Comparison of ENCODE assay signal across 12 mouse cellular contexts in the genomic region with DNA sequence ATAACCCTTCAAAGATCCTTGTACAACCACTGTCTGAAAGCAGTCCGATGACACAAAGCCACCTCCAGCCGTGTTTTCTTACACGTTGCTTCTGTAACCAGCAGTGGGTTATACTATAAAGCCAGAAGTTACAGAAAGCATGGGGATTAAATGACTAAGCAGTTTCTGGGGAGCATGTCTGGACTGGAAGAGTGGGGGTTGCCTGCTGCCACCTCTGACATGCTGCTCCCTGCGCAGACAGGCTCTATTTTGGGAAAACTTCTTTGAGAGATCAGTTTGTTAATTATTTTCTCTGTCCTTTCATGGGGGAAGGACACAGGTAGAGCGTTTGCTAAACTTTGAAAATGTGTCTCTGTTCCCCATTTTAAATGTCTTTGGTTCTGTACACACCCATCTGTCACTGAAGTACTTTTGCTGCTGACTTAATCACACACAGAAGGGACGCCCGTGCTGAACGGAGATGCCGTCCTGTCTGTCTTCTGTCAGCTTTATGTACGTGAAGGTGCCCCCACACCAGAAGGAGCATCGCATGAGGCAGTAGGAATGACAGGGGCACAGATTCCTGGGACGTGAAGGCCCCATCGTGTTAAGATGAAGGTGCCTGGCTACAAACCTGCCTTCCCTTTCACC. TPM values are rescaled to one million over a fixed set of nuclear protein-coding genes. Genes with fewer than 3 reads are reported as not detected.
DNase-seq lines count a peak whose midpoint lies in the region; ATAC-seq lines count a peak whose summit lies in the region.
"Had no signal": no experiment of that assay in that cellular context is flagged by ENCODE, and none has a peak within 500 bp of the region (broad histone marks: within the 10 kb centered on the region; RNA-seq: fewer than 3 reads in every experiment).

No protein-coding gene starts in this region.

- peak; percentile 25; the same call in 1 of the 2 replicates for ATAC-seq in frontal cortex, adult (ENCODE audit: low TSS enrichment)
- ATAC-seq in heart, embryonic 16.5 days (replicated peaks; ENCODE audit: extremely low read depth, insufficient read depth, low FRiP score): peak; percentile 60; the same call in 1 of the 2 replicates
- ATAC-seq in cerebellum, adult (ENCODE audit: insufficient number of reproducible peaks, low FRiP score, low TSS enrichment): no peak
- ATAC-seq: intestine, embryonic 15.5 days had no signal

- peaks cover 11% of the 10 kb centered on the region for H3K4me1 ChIP-seq in heart, embryonic 16.5 days (ENCODE audit: control insufficient read depth, insufficient read depth, low read length)
- H3K4me1 ChIP-seq: intestine, embryonic 15.5 days; midbrain, embryonic 12.5 days had no signal

- peak overlapping the region; percentile 66 for H3K4me2 ChIP-seq in heart, embryonic 16.5 days (ENCODE audit: low read depth, low read length)
- H3K4me2 ChIP-seq: intestine, embryonic 15.5 days; midbrain, embryonic 12.5 days had no signal

- DNase-seq in frontal cortex, adult 2 months (ENCODE audit: extremely low spot score in 1 of 2, low spot score in 1 of 2): no peak
- peak; percentile 54 for DNase-seq in brain, adult 2 months (ENCODE audit: low read depth, low spot score)
- DNase-seq in liver: peak; percentile 28
- no peak for DNase-seq in retina, postnatal 1 day
- no peak for DNase-seq in thymus, postnatal 4 days
- DNase-seq: adrenal gland, postnatal 25 days had no signal

- 33% methylated on average over 13 of the region's 13 CpGs for WGBS in heart, embryonic 16.5 days

- peak overlapping the region; percentile 39 for H3K4me3 ChIP-seq in heart, embryonic 16.5 days (ENCODE audit: low read length)
- H3K4me3 ChIP-seq: erythroblast, embryonic 14.5 days; intestine, embryonic 15.5 days; midbrain, embryonic 12.5 days had no signal

- peak overlapping the region; percentile 76 for H3K27ac ChIP-seq in heart, embryonic 16.5 days (ENCODE audit: low read length)
- H3K27ac ChIP-seq: intestine, embryonic 15.5 days; midbrain, embryonic 12.5 days had no signal

- peaks cover 5% of the 10 kb centered on the region for H3K9me3 ChIP-seq in heart, embryonic 16.5 days (replicated peaks; ENCODE audit: control insufficient read depth, low read length)
- H3K9me3 ChIP-seq: intestine, embryonic 15.5 days had no signal

- peak overlapping the region; percentile 69 for H3K9ac ChIP-seq in heart, embryonic 16.5 days (ENCODE audit: low read length)
- H3K9ac ChIP-seq: intestine, embryonic 15.5 days; midbrain, embryonic 12.5 days had no signal

- no peaks in the 10 kb centered on the region for H3K27me3 ChIP-seq in heart, embryonic 16.5 days (ENCODE audit: control insufficient read depth, insufficient read depth, low read length)
- H3K27me3 ChIP-seq: intestine, embryonic 15.5 days; midbrain, embryonic 12.5 days had no signal

- H3K36me3 ChIP-seq in heart, embryonic 16.5 days (ENCODE audit: control insufficient read depth, insufficient read depth): no peaks in the 10 kb centered on the region; the same call in 1 of the 2 replicates
- H3K36me3 ChIP-seq: intestine, embryonic 15.5 days had no signal

RNA-seq across cellular contexts. Expression of a gene that starts 11.2 kb away (rescaled TPM):
- polyA plus RNA-seq in frontal cortex, adult 2 months (2012; rRNA removed): 221 and 222 TPM in 2 replicates
- 35.5 and 39.6 TPM in 2 replicates for polyA plus RNA-seq in heart, embryonic 16.5 days (2015; fragmentation: Nextera tagmentation; extraction: Ambion mirVana)

Comparison
In these comparisons a context has a peak if more than half of its experiments do, and no peak if none do; other contexts are left out.
1. DNase-seq: peak in brain, adult 2 months (single experiment) and liver (single experiment); none in frontal cortex, adult 2 months (0 of 2), retina, postnatal 1 day (single experiment) and thymus, postnatal 4 days (single experiment).